Mouse (Mus musculus) cortical plate, adult 2 months (tissue): ENCODE measurements around the gene Zfp612. TPM values are rescaled to one million over a fixed set of nuclear protein-coding genes. Genes with fewer than 3 reads are reported as not detected.

Experiments
- H3K27ac ChIP-seq: fragments of 200-500 bp; 2 replicates; pipeline ENCODE4 v1.5.1; 2012; ENCODE audit warnings: low read length, control low read depth, inconsistent platforms; ENCODE audit not compliant: insufficient read depth
- H3K4me1 ChIP-seq: fragments of 200-500 bp; 2 replicates; pipeline ENCODE4 v1.6.1; 2011; ENCODE audit warnings: low read length; ENCODE audit not compliant: control insufficient read depth, insufficient read depth
- H3K4me3 ChIP-seq: fragments of 200-500 bp; 2 replicates; pipeline ENCODE4 v1.5.1; 2011; ENCODE audit warnings: mild to moderate bottlenecking, low read length, control low read depth; ENCODE audit not compliant: insufficient read depth
- CTCF ChIP-seq: fragments of 200-500 bp; IDR thresholded peaks from 2 replicates; pipeline ENCODE4 v1.5.1; 2011; ENCODE audit warnings: mild to moderate bottlenecking, control low read depth, low read length; ENCODE audit not compliant: insufficient read depth; ENCODE audit errors: extremely low read depth
- POLR2A ChIP-seq: fragments of 200-500 bp; IDR thresholded peaks from 2 replicates; pipeline ENCODE4 v1.6.1; 2011; ENCODE audit warnings: mild to moderate bottlenecking, low read length, control low read depth; ENCODE audit not compliant: insufficient read depth; ENCODE audit errors: extremely low read depth
- polyA plus RNA-seq: library from polyadenylated mRNA; depleted of rRNA; stranded (reverse); fragments of >200 nt; gene quantifications from 2 replicates; pipeline ENCODE4 v1.2.3, GENCODE M21; 2012; rRNA removed

Zfp612 gene
- polyA plus RNA-seq, 1 experiment, result 27.7 TPM

- Histone ChIP-seq H3K4me3 (no peak overlapping the region), H3K4me1 (no peaks in the 10 kb centered on the region), H3K27ac (no peak overlapping the region)
- TF ChIP-seq CTCF (peak; percentile 59), POLR2A (no peak)
Observed at GRCm38 (mm10) chr8:110119715-110120114, 40.2 kb downstream of the Zfp612 start.

GRCm38 (mm10) chr8:110130537-110130936 lies 51.0 kb downstream of the Zfp612 start:
- H3K4me1 ChIP-seq, result no peaks in the 10 kb centered on the region
- TF ChIP-seq POLR2A (no peak), CTCF (peak; percentile 80)
- no peak overlapping the region for H3K4me3 ChIP-seq
- no peak overlapping the region for H3K27ac ChIP-seq

- TF ChIP-seq POLR2A, result no peak
- no peak for TF ChIP-seq CTCF
- no peaks in the 10 kb centered on the region for H3K4me1 ChIP-seq
- no peak overlapping the region for H3K4me3 ChIP-seq
- no peak overlapping the region for H3K27ac ChIP-seq
Observed at GRCm38 (mm10) chr8:110134236-110134635, 54.7 kb downstream of the Zfp612 start.

DNA sequence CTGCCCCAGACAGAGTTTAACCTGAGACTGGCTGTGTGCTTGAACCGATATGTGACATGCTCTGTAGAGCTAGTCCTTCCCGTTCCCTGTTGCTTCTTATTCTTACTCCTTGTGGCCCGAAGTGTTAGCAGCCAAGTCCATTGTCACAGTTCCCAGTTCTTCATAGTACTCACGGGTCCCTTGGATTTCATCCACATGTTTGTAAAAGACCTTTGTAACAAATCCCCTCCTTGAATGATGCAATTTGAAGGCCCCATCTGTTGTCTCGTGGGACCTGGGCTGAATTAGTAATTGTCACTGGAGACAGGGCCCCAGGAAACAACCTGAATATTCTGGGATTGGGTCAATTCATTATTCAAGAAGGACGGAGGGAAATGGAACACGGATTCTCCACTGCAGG lies 56.0 kb downstream of the Zfp612 start:
- Histone ChIP-seq H3K4me3 (no peak overlapping the region), H3K4me1 (no peaks in the 10 kb centered on the region), H3K27ac (no peak overlapping the region)
- no peak for TF ChIP-seq CTCF
- TF ChIP-seq POLR2A, result no peak

DNA sequence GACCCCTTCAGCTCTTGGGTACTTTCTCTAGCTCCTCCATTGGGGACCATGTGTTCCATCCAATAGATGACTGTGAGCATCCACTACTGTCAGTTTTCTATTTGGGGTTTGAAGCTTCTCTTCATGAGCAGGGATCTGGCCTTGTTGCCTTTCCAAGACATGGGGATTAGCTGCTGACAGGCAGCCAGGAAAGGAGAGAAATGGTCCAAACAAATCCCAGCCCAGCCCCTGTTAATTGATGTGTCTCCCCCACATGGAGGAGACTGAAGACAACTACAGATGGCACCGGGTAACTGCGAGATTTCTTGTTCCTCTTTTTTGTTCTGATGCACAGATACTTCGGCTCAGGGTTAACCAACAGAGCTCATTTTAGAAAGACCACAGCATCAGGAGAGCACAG lies 60.6 kb downstream of the Zfp612 start:
- no peak for TF ChIP-seq POLR2A
- TF ChIP-seq CTCF, result no peak
- no peak overlapping the region for H3K4me3 ChIP-seq
- no peaks in the 10 kb centered on the region for H3K4me1 ChIP-seq
- H3K27ac ChIP-seq, result no peak overlapping the region

DNA sequence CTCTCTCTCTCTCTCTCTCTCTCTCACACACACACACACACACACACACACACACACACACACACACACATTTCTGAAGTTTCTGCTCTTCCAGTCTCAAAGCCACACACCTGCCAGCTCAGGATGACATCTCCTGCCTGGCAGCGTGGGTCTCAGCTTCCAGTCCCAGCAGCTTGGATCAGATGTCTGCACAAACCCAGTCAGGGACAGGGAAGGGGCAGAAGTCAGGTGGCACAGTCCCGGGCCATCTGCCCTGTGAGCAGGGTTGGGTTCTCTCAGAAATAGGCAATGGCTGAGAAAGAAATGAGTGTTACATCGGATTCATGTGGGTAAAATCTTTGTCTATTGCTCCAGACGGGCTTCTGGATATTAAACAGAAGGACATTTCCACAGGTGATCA lies 61.2 kb downstream of the Zfp612 start:
- no peak for TF ChIP-seq POLR2A
- TF ChIP-seq CTCF, result no peak
- Histone ChIP-seq H3K27ac (no peak overlapping the region), H3K4me3 (no peak overlapping the region), H3K4me1 (no peaks in the 10 kb centered on the region)

Other genes with a start within 250 kb of the Zfp612 start
- gene Phlpp2, start 211.2 kb upstream of the Zfp612 start, polyA plus RNA-seq, result 23.5 and 24.8 TPM in 2 replicates
- 0.19 TPM in 1 of 2 replicates, not detected in the other for gene Marveld3, start 117.5 kb upstream of the Zfp612 start, polyA plus RNA-seq
- gene Tat, start 89.3 kb upstream of the Zfp612 start, polyA plus RNA-seq, result not detected in 2 replicates
- 0.08 and 0.15 TPM in 2 replicates for gene Chst4, start 40.0 kb upstream of the Zfp612 start, polyA plus RNA-seq
- gene Gm21964, start 21.5 kb downstream of the Zfp612 start, polyA plus RNA-seq, result not detected in 2 replicates
- not detected in 2 replicates for gene Gm17720, start 23.0 kb downstream of the Zfp612 start, polyA plus RNA-seq
- gene Calb2, start 88.5 kb downstream of the Zfp612 start, polyA plus RNA-seq, result 14.4 and 15.3 TPM in 2 replicates
- gene Cmtr2, start 135.9 kb downstream of the Zfp612 start, polyA plus RNA-seq, result 4.0 and 4.2 TPM in 2 replicates
- gene Hydin, start 187.2 kb downstream of the Zfp612 start, polyA plus RNA-seq, result 0.17 and 0.23 TPM in 2 replicates